Mouse (Mus musculus) induced T-regulatory cell, adult 2 months (primary cell): ENCODE results near the gene Tnfaip8l2.
"Not testable (repeated sequence)": the region's sequence is repeated elsewhere in the genome, so short reads cannot be mapped to it uniquely, and the experiment has no call there.

Experiments
- DNase-seq: peaks from one replicate; pipeline ENCODE4 v3.0.0-alpha.2; 2012; ENCODE audit warnings: low read depth

Tnfaip8l2 gene

GRCm38 (mm10) chr3:95112760-95113159, 29.4 kb downstream of the Tnfaip8l2 start:
- no peak for DNase-seq

- peak; percentile 92 for DNase-seq
Observed at GRCm38 (mm10) chr3:95110911-95111726, 31.0 kb downstream of the Tnfaip8l2 start, which contains the start of gene Vps72. TSS of gene Vps72 (plus strand) at chr3:95111022.

GRCm38 (mm10) chr3:95107898-95108297, 34.3 kb downstream of the Tnfaip8l2 start:
- DNase-seq, result peak; percentile 53

- not testable (repeated sequence) for DNase-seq
Observed at GRCm38 (mm10) chr3:95107308-95107707, 34.9 kb downstream of the Tnfaip8l2 start.

- DNase-seq, result peak; percentile 99
Observed at GRCm38 (mm10) chr3:95106338-95107117, 35.6 kb downstream of the Tnfaip8l2 start, which contains the start of gene Pip5k1a. TSS of gene Pip5k1a (minus strand) at chr3:95106930.

- peak; percentile 43 for DNase-seq
Observed at GRCm38 (mm10) chr3:95105586-95106337, 36.4 kb downstream of the Tnfaip8l2 start.

- DNase-seq, result no peak
Observed at GRCm38 (mm10) chr3:95105121-95105520, 37.0 kb downstream of the Tnfaip8l2 start.

- no peak for DNase-seq
Observed at GRCm38 (mm10) chr3:95100854-95101253, 41.3 kb downstream of the Tnfaip8l2 start.
